Mouse (Mus musculus): Measurements from ENCODE around the gene S1pr5. TPM values are rescaled to one million over a fixed set of nuclear protein-coding genes. Genes with fewer than 3 reads are reported as not detected.
"Not testable (repeated sequence)": the region's sequence is repeated elsewhere in the genome, so short reads cannot be mapped to it uniquely, and the experiment has no call there.

The S1pr5 gene
- polyA plus RNA-seq, 1 experiment from 2014 or later, result 6.2 TPM

GRCm38 (mm10) chr9:21265000-21265561 lies 16.8 kb upstream of the S1pr5 start, which contains the start of gene Atg4d:
Gene Atg4d (plus strand): TSS chr9:21265293.
- Histone ChIP-seq H3K9ac (peak within 1 kb of the TSS; percentile 82), H3K27me3 (no peaks in the 10 kb centered on the region), H3K4me2 (peak within 1 kb of the TSS; percentile 81), H3K27ac (peak within 1 kb of the TSS; percentile 90), H3K4me1 (peaks cover 25% of the 10 kb centered on the region), H3K36me3 (peaks cover 29% of the 10 kb centered on the region), H3K9me3 (no peaks in the 10 kb centered on the region), H3K4me3 (peak within 1 kb of the TSS; percentile 95)
- peak; percentile 98 for ATAC-seq (ENCODE audit: insufficient number of reproducible peaks, low FRiP score, low TSS enrichment, low read depth)
- WGBS, result under 1% methylated on average over 49 of the region's 49 CpGs

- Histone ChIP-seq H3K9ac (peak overlapping the region; percentile 40; the same call in 1 of the 2 replicates), H3K27me3 (no peaks in the 10 kb centered on the region), H3K4me3 (peak overlapping the region; percentile 95), H3K36me3 (peaks cover 24% of the 10 kb centered on the region), H3K4me1 (peaks cover 25% of the 10 kb centered on the region), H3K9me3 (no peaks in the 10 kb centered on the region), H3K4me2 (peak overlapping the region; percentile 81), H3K27ac (peak overlapping the region; percentile 90)
- peak; percentile 49; the same call in 1 of the 2 replicates for ATAC-seq (ENCODE audit: insufficient number of reproducible peaks, low FRiP score, low TSS enrichment, low read depth)
- 15% methylated on average over 17 of the region's 17 CpGs for WGBS
Measured at GRCm38 (mm10) chr9:21264272-21264999, 16.2 kb upstream of the S1pr5 start.

GRCm38 (mm10) chr9:21261831-21262230 lies 13.6 kb upstream of the S1pr5 start:
- H3K9me3 ChIP-seq, result no peaks in the 10 kb centered on the region
- no peak overlapping the region for H3K4me3 ChIP-seq
- H3K36me3 ChIP-seq, result 0 out of 2 replicates have a peak, but pooled peaks cover 2% of the 10 kb centered on the region
- 59% methylated on average over 2 of the region's 2 CpGs for WGBS
- no peak for ATAC-seq (ENCODE audit: insufficient number of reproducible peaks, low FRiP score, low TSS enrichment, low read depth)
- no peak overlapping the region for H3K27ac ChIP-seq
- H3K4me2 ChIP-seq, result no peak overlapping the region
- no peaks in the 10 kb centered on the region for H3K27me3 ChIP-seq
- H3K9ac ChIP-seq, result no peak overlapping the region
- peaks cover 23% of the 10 kb centered on the region for H3K4me1 ChIP-seq

DNA sequence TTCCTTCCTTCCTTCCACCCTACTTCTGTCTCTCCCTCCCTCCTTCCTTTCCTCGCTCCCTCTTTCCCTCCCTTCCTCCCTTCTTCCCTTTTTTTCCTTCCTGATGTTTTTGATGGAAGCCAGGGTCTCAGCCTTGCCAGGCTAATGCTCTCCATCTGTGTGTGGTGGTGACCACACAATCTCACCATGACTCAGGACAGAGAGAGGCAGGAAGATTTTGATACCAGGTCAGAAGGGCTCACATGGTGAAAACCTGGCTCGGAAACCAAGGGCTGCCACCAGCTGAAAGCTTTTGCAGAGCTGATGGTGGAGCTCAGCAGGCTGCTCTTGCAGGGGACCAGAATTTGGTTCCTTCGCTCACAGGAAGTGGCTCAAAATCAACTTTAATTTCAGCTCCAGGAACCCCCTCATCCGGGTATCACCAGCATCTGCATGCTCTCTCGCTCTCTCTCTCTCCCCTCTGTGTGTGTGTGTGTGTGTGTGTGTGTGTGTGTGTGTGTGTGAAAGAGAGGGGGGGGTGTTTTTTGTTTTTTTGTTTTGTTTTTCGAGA lies 12.3 kb upstream of the S1pr5 start:
- no peaks in the 10 kb centered on the region for H3K27me3 ChIP-seq
- H3K9ac ChIP-seq, result no peak overlapping the region
- H3K36me3 ChIP-seq, result no peaks in the 10 kb centered on the region
- no peak overlapping the region for H3K27ac ChIP-seq
- H3K9me3 ChIP-seq, result no peaks in the 10 kb centered on the region
- ATAC-seq (ENCODE audit: insufficient number of reproducible peaks, low FRiP score, low TSS enrichment, low read depth), result no peak
- H3K4me3 ChIP-seq, result no peak overlapping the region
- H3K4me2 ChIP-seq, result no peak overlapping the region
- 65% methylated on average over 6 of the region's 6 CpGs for whole genome bisulfite sequencing
- peaks cover 10% of the 10 kb centered on the region for H3K4me1 ChIP-seq

DNA sequence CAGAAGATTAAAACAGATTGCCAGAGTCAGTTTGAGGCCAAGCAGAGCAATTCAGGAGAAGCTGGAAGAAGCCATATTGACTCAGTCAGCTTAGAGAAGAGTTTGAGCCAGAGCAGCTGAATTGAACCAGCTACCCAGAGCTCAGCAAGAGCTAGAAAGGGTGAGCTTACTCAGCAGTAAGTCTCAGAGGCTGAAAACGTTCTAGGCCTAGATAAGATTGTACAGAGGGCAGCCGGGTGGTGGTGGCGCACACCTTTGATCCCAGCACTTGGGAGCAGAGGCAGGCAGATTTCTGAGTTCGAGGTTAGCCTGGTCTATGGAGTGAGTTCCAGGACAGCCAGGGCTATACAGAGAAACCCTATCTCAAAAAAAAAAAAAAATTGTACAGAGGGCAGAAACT lies 8.1 kb upstream of the S1pr5 start:
- H3K9me3 ChIP-seq; H3K9ac ChIP-seq; H3K27me3 ChIP-seq; H3K27ac ChIP-seq; H3K4me1 ChIP-seq; ATAC-seq (ENCODE audit: insufficient number of reproducible peaks, low FRiP score, low TSS enrichment, low read depth); H3K4me2 ChIP-seq; H3K36me3 ChIP-seq; H3K4me3 ChIP-seq: not testable (repeated sequence)
- WGBS, result 81% methylated on average over 4 of the region's 4 CpGs

GRCm38 (mm10) chr9:21254690-21255089 lies 6.4 kb upstream of the S1pr5 start:
- no peak overlapping the region for H3K27ac ChIP-seq
- H3K4me1 ChIP-seq, result peaks cover 2% of the 10 kb centered on the region; the same call in 1 of the 2 replicates
- H3K27me3 ChIP-seq, result peaks cover 19% of the 10 kb centered on the region
- ATAC-seq (ENCODE audit: insufficient number of reproducible peaks, low FRiP score, low TSS enrichment, low read depth), result no peak
- no peak overlapping the region for H3K4me2 ChIP-seq
- no peak overlapping the region for H3K4me3 ChIP-seq
- H3K9ac ChIP-seq, result no peak overlapping the region
- no peaks in the 10 kb centered on the region for H3K9me3 ChIP-seq
- H3K36me3 ChIP-seq, result no peaks in the 10 kb centered on the region

- H3K27ac ChIP-seq, result peak overlapping the region; percentile 74
- H3K27me3 ChIP-seq, result peaks cover 50% of the 10 kb centered on the region
Measured at GRCm38 (mm10) chr9:21251116-21251735, 3.0 kb upstream of the S1pr5 start.

DNA sequence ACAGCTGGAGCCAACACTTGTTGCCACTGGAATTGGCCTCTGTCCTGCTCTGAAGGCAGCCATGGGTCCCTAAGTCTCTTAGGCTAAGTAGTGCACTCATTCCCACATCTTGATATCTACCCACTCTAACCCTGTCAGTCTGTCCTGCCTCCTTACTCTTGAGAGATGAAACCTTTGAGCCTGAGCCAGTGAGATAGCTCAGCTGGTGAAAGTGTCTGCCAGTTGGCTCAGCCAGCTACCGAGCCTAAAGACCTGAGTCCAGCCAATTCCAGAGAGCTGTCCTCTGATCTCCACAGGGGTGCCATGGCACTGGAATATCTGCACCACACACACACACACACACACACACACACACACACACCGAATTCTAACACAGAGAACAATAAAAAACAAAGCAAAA lies 2.3 kb upstream of the S1pr5 start:
- Histone ChIP-seq H3K9me3 (no peaks in the 10 kb centered on the region), H3K27ac (peak overlapping the region; percentile 74), H3K27me3 (peaks cover 57% of the 10 kb centered on the region), H3K36me3 (no peaks in the 10 kb centered on the region), H3K4me2 (no peak overlapping the region), H3K9ac (no peak overlapping the region), H3K4me1 (peaks cover 11% of the 10 kb centered on the region), H3K4me3 (no peak overlapping the region)
- 45% methylated on average over 2 of the region's 2 CpGs for WGBS
- ATAC-seq (ENCODE audit: insufficient number of reproducible peaks, low FRiP score, low TSS enrichment, low read depth), result no peak

More at GRCm38 (mm10) chr9:21251116-21251735, 3.0 kb upstream of the S1pr5 start:
- Histone ChIP-seq H3K9me3 (no peaks in the 10 kb centered on the region), H3K4me1 (peaks cover 11% of the 10 kb centered on the region), H3K9ac (no peak overlapping the region), H3K36me3 (no peaks in the 10 kb centered on the region), H3K4me2 (no peak overlapping the region), H3K4me3 (no peak overlapping the region)
- peak; percentile 56; the same call in 1 of the 2 replicates for ATAC-seq (ENCODE audit: insufficient number of reproducible peaks, low FRiP score, low TSS enrichment, low read depth)
- WGBS, result 32% methylated on average over 13 of the region's 13 CpGs

GRCm38 (mm10) chr9:21249629-21250508 lies 1.6 kb upstream of the S1pr5 start:
- Histone ChIP-seq H3K9ac (no peak overlapping the region), H3K4me1 (peaks cover 14% of the 10 kb centered on the region), H3K9me3 (no peaks in the 10 kb centered on the region), H3K27ac (no peak overlapping the region), H3K4me2 (no peak overlapping the region), H3K27me3 (peaks cover 63% of the 10 kb centered on the region), H3K4me3 (no peak overlapping the region), H3K36me3 (no peaks in the 10 kb centered on the region)
- no peak for ATAC-seq (ENCODE audit: insufficient number of reproducible peaks, low FRiP score, low TSS enrichment, low read depth)
- 24% methylated on average over 17 of the region's 17 CpGs for WGBS

DNA sequence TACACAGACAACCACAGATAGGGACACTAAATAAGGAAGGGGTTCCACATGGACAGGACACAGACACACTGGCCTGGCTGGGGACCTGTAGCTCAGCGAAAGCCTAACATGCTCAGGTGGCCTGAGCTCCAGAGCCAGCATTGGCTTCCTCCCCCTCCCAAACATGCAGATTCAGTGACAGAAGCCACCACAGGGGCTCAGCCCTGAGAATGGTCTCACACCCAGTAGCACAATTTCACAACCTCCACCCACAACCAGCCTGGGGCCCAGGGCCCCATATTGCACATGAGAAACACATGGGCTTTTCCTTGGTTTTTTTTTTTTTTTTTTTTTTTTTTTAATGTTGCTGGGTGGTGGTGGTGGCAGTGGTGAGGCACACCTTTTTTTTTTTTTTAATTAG lies 1.9 kb downstream of the S1pr5 start:
- Histone ChIP-seq H3K4me1 (peaks cover 24% of the 10 kb centered on the region), H3K27ac (no peak overlapping the region), H3K27me3 (peaks cover 95% of the 10 kb centered on the region), H3K9ac (no peak overlapping the region), H3K4me2 (no peak overlapping the region), H3K36me3 (no peaks in the 10 kb centered on the region), H3K4me3 (no peak overlapping the region), H3K9me3 (no peaks in the 10 kb centered on the region)
- WGBS, result 94% methylated on average over 1 of the region's 1 CpGs
- ATAC-seq (ENCODE audit: insufficient number of reproducible peaks, low FRiP score, low TSS enrichment, low read depth), result no peak

- Histone ChIP-seq H3K4me2 (peak overlapping the region; percentile 96), H3K9me3 (no peaks in the 10 kb centered on the region), H3K9ac (no peak overlapping the region), H3K4me3 (peak overlapping the region; percentile 47), H3K27me3 (peaks cover 83% of the 10 kb centered on the region), H3K36me3 (no peaks in the 10 kb centered on the region), H3K27ac (no peak overlapping the region), H3K4me1 (peaks cover 24% of the 10 kb centered on the region)
- ATAC-seq (ENCODE audit: insufficient number of reproducible peaks, low FRiP score, low TSS enrichment, low read depth), result no peak
- WGBS, result 3% methylated on average over 16 of the region's 16 CpGs
Measured at GRCm38 (mm10) chr9:21245113-21245487, 3.1 kb downstream of the S1pr5 start.
